Mouse (Mus musculus): ENCODE measurements at regions not wholly inside any gene's neighbourhood (a gene's known extent, or its start where the extent isn't known, plus 50 kb on each side); places are given as distances from the start of the nearest gene placed in this dataset.

DNA sequence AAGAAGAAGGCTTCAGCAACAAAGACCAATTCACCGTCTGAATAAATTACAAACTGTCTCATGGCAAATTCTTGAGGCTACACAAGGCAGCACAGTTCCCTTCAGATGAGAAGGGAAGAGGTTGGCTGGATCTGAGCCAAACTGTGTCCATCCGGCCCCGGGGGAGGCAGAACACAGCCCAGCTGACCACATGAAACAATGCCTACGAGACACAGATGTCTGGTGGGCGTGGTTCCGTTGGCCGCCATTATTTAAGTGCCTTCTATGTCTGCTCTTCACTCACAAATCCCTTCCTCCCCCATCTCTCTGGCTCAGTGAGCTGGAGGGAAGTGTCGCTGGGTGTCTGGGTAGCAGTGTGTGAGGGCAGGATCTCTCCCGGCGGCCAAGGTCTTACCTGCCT is 127.8 kb upstream of the Irf2bp2 start:
- TF ChIP-seq POLR2A (IDR thresholded peaks at IDR 0.05; ENCODE audit: insufficient read depth, low read length) = no peak
- TF ChIP-seq CTCF (IDR thresholded peaks at IDR 0.05; ENCODE audit: low read depth, low read length) = no peak
- TF ChIP-seq EP300 (IDR thresholded peaks at IDR 0.05; ENCODE audit: insufficient read depth, low read depth, low read length) = no peak
